Mouse (Mus musculus): ENCODE measurements at regions not wholly inside any gene's neighbourhood (a gene's known extent, or its start where the extent isn't known, plus 50 kb on each side); places are given as distances from the start of the nearest gene placed in this dataset.

DNA sequence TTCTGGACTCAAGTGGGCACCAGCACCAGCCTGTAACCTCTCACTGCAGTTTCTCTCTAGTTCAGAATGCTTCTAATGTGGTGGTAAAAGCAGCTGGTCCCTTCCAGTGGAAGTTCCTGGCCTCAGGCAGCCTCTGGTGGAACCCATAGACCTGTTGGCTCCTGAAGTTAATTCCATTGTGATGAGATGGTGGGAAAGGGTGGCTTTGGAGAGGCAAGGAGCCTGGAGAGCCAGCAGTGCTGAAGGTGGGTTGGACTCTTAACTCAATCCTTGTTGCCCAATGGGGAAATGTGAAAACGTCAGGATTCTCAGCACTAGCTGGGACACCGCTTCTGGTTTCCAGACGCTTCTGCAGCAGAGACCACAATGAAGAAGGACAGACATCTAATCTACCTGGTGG lies 210.9 kb downstream of the Opa1 start:
- Histone ChIP-seq H3K9me3 (ENCODE audit: control insufficient read depth, low read length) (no peaks in the 10 kb centered on the region), H3K27ac (replicated peaks; ENCODE audit: low read depth, low read length) (no peak overlapping the region)
- no peak for ATAC-seq (ENCODE audit: low FRiP score, low read depth)

DNA sequence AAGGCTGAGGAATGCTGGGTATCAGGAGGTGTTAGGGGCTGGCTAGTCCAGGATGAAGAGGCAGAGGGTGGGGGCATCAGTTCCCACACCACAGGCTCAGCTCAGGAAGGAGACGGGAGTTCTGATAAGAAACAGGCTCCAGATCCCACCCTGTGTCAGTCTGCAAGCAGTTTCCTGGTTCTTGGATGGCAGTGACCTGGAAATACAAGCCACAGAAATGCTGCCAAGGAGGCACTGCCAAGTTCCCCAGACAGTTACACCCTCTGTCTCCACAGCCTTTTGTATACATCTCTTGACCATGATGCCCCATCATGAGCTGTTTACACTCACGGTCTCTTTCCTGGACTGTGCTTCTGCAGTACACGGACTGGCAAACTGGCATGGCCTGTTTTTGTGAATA lies 220.1 kb downstream of the Opa1 start:
- Histone ChIP-seq H3K9ac (ENCODE audit: low read depth, low read length, severe bottlenecking) (no peak overlapping the region), H3K4me1 (ENCODE audit: control insufficient read depth, insufficient read depth, low read length) (peaks cover 14% of the 10 kb centered on the region; the same call in 1 of the 2 replicates), H3K27ac (replicated peaks; ENCODE audit: low read depth, low read length) (no peak overlapping the region), H3K4me3 (replicated peaks; ENCODE audit: low read length) (no peak overlapping the region), H3K27me3 (ENCODE audit: control insufficient read depth, insufficient read depth, low read length) (no peaks in the 10 kb centered on the region), H3K4me2 (replicated peaks; ENCODE audit: low read depth, low read length, severe bottlenecking) (no peak overlapping the region), H3K9me3 (ENCODE audit: control insufficient read depth, low read length) (no peaks in the 10 kb centered on the region), H3K36me3 (ENCODE audit: control insufficient read depth, insufficient read depth, low read length) (no peaks in the 10 kb centered on the region)
- no peak for TF ChIP-seq POLR2A (IDR thresholded peaks at IDR 0.05; ENCODE audit: borderline replicate concordance, extremely low read depth, insufficient read depth, insufficient read length)
- 75% methylated on average over 3 of the region's 3 CpGs for WGBS
- DNase-seq (ENCODE audit: low spot score) (no peak), ATAC-seq (ENCODE audit: low FRiP score, low read depth) (no peak)

More for the DNA sequence above, 210.9 kb downstream of the Opa1 start:
- Histone ChIP-seq H3K27me3 (ENCODE audit: control insufficient read depth, insufficient read depth, low read length) (no peaks in the 10 kb centered on the region), H3K9ac (ENCODE audit: low read depth, low read length, severe bottlenecking) (no peak overlapping the region), H3K4me3 (replicated peaks; ENCODE audit: low read length) (no peak overlapping the region), H3K4me2 (replicated peaks; ENCODE audit: low read depth, low read length, severe bottlenecking) (no peak overlapping the region), H3K4me1 (ENCODE audit: control insufficient read depth, insufficient read depth, low read length) (peaks cover 4% of the 10 kb centered on the region; the same call in 1 of the 2 replicates), H3K36me3 (ENCODE audit: control insufficient read depth, insufficient read depth, low read length) (no peaks in the 10 kb centered on the region)
- DNase-seq (ENCODE audit: low spot score) = no peak
- no peak for TF ChIP-seq POLR2A (IDR thresholded peaks at IDR 0.05; ENCODE audit: borderline replicate concordance, extremely low read depth, insufficient read depth, insufficient read length)
- WGBS = 87% methylated on average over 3 of the region's 3 CpGs

DNA sequence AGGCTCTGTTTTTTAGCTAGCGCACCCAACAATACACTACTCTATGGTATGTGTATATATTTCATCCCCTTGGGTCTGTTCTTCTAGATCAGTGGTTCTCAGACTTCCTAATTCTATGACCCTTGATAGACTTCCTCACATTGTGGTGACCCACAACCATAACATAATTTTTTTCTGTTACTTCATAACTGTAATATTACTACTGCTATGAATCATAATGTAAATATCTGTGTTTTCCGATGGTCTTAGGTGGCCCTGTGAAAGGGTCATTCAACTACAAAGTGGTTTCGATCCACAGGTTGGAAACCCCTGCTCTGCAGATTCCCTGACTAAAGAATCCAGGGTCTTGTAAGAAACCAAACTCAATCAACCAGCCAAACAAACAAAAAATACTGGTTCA lies 220.8 kb downstream of the Opa1 start:
- ATAC-seq (ENCODE audit: low FRiP score, low read depth) (no peak), DNase-seq (ENCODE audit: low spot score) (no peak)
- WGBS = 72% methylated on average over 3 of the region's 3 CpGs
- Histone ChIP-seq H3K4me1 (ENCODE audit: control insufficient read depth, insufficient read depth, low read length) (peaks cover 14% of the 10 kb centered on the region; the same call in 1 of the 2 replicates), H3K9ac (ENCODE audit: low read depth, low read length, severe bottlenecking) (no peak overlapping the region), H3K4me2 (replicated peaks; ENCODE audit: low read depth, low read length, severe bottlenecking) (no peak overlapping the region), H3K27me3 (ENCODE audit: control insufficient read depth, insufficient read depth, low read length) (no peaks in the 10 kb centered on the region), H3K36me3 (ENCODE audit: control insufficient read depth, insufficient read depth, low read length) (no peaks in the 10 kb centered on the region), H3K4me3 (replicated peaks; ENCODE audit: low read length) (no peak overlapping the region), H3K27ac (replicated peaks; ENCODE audit: low read depth, low read length) (no peak overlapping the region), H3K9me3 (ENCODE audit: control insufficient read depth, low read length) (no peaks in the 10 kb centered on the region)
- TF ChIP-seq POLR2A (IDR thresholded peaks at IDR 0.05; ENCODE audit: borderline replicate concordance, extremely low read depth, insufficient read depth, insufficient read length) = no peak

DNA sequence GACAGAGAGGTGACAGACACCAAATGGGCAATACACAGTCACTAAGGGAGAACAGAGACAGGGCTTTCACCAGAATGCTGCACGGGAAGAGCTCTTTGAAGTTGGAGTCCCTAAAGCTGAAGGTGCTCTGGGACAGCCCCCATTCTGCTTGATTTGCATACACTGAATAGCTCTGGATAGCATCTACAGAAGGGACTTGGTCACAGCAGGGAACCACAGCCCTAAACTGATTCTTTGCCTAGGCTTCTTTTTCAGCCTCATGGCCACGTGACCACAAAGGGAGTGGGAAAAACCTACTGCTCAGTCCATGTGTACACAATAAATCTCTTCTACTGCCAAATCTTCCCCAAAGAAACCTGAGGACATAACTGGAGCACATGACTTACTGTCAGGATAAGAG lies 221.3 kb downstream of the Opa1 start:
- H3K36me3 ChIP-seq (ENCODE audit: control insufficient read depth, insufficient read depth, low read length) = no peaks in the 10 kb centered on the region
- H3K9me3 ChIP-seq (ENCODE audit: control insufficient read depth, low read length) = no peaks in the 10 kb centered on the region
- no peak for ATAC-seq (ENCODE audit: low FRiP score, low read depth)
- no peak for DNase-seq (ENCODE audit: low spot score)
- no peak overlapping the region for H3K4me3 ChIP-seq (replicated peaks; ENCODE audit: low read length)
- H3K4me2 ChIP-seq (replicated peaks; ENCODE audit: low read depth, low read length, severe bottlenecking) = no peak overlapping the region
- no peak overlapping the region for H3K9ac ChIP-seq (ENCODE audit: low read depth, low read length, severe bottlenecking)
- no peak for TF ChIP-seq POLR2A (IDR thresholded peaks at IDR 0.05; ENCODE audit: borderline replicate concordance, extremely low read depth, insufficient read depth, insufficient read length)
- whole genome bisulfite sequencing = 11% methylated on average over 2 of the region's 2 CpGs
- H3K27me3 ChIP-seq (ENCODE audit: control insufficient read depth, insufficient read depth, low read length) = no peaks in the 10 kb centered on the region
- peaks cover 14% of the 10 kb centered on the region; the same call in 1 of the 2 replicates for H3K4me1 ChIP-seq (ENCODE audit: control insufficient read depth, insufficient read depth, low read length)
- H3K27ac ChIP-seq (replicated peaks; ENCODE audit: low read depth, low read length) = no peak overlapping the region

DNA sequence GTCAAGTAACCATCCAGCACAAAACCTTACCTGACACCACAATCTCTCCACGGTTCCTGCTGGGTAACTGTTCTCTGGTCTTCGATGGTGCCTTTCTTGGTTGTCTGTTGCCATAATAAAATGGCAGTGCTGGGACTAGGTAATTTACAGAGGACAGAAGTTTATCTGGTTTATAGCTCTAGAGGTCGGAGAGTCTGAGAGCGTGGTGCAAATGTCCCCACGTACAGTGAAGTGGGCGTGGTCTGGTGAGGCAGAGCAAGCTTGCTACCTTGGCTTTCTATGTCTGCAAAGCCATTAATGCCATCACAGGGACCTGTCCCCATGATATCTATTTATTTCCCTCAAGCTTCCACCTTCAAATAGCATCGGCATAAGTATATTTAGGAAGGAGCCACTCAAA lies 223.0 kb downstream of the Opa1 start:
- DNase-seq (ENCODE audit: low spot score) = no peak
- Histone ChIP-seq H3K4me2 (replicated peaks; ENCODE audit: low read depth, low read length, severe bottlenecking) (no peak overlapping the region), H3K4me1 (ENCODE audit: control insufficient read depth, insufficient read depth, low read length) (peaks cover 14% of the 10 kb centered on the region; the same call in 1 of the 2 replicates), H3K27me3 (ENCODE audit: control insufficient read depth, insufficient read depth, low read length) (no peaks in the 10 kb centered on the region), H3K27ac (replicated peaks; ENCODE audit: low read depth, low read length) (no peak overlapping the region), H3K9ac (ENCODE audit: low read depth, low read length, severe bottlenecking) (no peak overlapping the region), H3K4me3 (replicated peaks; ENCODE audit: low read length) (no peak overlapping the region), H3K36me3 (ENCODE audit: control insufficient read depth, insufficient read depth, low read length) (no peaks in the 10 kb centered on the region), H3K9me3 (ENCODE audit: control insufficient read depth, low read length) (no peaks in the 10 kb centered on the region)
- WGBS = 83% methylated on average over 7 of the region's 7 CpGs
- ATAC-seq (ENCODE audit: low FRiP score, low read depth) = no peak
- TF ChIP-seq POLR2A (IDR thresholded peaks at IDR 0.05; ENCODE audit: borderline replicate concordance, extremely low read depth, insufficient read depth, insufficient read length) = no peak

DNA sequence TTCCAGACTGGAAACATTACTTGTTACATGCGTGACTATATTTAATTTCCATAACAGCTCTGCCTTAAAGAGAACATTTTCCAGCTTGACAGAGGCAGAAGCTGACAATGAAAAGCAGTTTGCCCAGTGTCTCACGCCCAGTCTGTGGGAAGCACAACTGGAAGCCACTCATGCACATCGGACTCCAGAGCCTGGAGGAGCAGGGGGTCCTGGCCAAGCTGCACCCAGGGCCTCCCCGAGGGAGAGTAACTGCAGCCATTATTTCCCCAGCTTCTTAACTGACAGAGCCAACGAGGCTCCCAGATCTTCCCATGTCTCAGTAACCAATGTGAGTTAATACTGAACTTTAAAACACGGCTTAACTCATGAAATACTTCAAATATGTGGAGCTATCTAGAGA lies 223.5 kb downstream of the Opa1 start:
- Histone ChIP-seq H3K4me3 (replicated peaks; ENCODE audit: low read length) (no peak overlapping the region), H3K27ac (replicated peaks; ENCODE audit: low read depth, low read length) (no peak overlapping the region), H3K9me3 (ENCODE audit: control insufficient read depth, low read length) (no peaks in the 10 kb centered on the region), H3K4me2 (replicated peaks; ENCODE audit: low read depth, low read length, severe bottlenecking) (no peak overlapping the region), H3K27me3 (ENCODE audit: control insufficient read depth, insufficient read depth, low read length) (no peaks in the 10 kb centered on the region), H3K9ac (ENCODE audit: low read depth, low read length, severe bottlenecking) (no peak overlapping the region), H3K36me3 (ENCODE audit: control insufficient read depth, insufficient read depth, low read length) (no peaks in the 10 kb centered on the region), H3K4me1 (ENCODE audit: control insufficient read depth, insufficient read depth, low read length) (peaks cover 10% of the 10 kb centered on the region; the same call in 1 of the 2 replicates)
- no peak for TF ChIP-seq POLR2A (IDR thresholded peaks at IDR 0.05; ENCODE audit: borderline replicate concordance, extremely low read depth, insufficient read depth, insufficient read length)
- ATAC-seq (ENCODE audit: low FRiP score, low read depth) (no peak), DNase-seq (ENCODE audit: low spot score) (no peak)
- WGBS = 52% methylated on average over 6 of the region's 6 CpGs
